Mouse (Mus musculus): ENCODE results near the gene Npepps.
A peak's percentile ranks its signal among the peaks of the same experiment; 100 is the strongest.
"Not testable (repeated sequence)": the region's sequence is repeated elsewhere in the genome, so short reads cannot be mapped to it uniquely, and the experiment has no call there.

Npepps gene

GRCm38 (mm10) chr11:97280216-97280861 is at the start of gene Npepps:
Gene Npepps, minus strand, starts transcription at chr11:97280638.
- DNase-seq = peak; percentile 88

GRCm38 (mm10) chr11:97328148-97328547 is 47.7 kb upstream of the Npepps start:
- peak; percentile 70 for DNase-seq

DNA sequence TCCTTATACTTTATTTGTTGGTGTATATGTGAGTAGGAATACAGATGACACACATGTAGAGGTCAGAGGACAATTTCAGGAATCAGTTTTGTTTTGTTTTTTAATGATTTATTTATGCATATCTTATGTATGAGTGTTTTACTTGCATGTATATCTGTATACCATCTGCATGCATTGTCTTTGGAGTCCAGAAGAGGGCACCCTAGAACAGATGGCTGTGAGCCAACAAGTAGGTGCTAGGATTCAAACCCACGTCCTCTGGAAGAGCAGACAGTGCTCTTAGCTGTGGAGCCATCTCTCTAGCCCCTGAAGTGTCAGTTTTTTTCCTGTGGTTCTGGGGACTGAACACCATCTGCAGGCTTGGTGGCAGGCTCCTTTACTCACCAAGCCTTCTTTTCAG is 44.8 kb upstream of the Npepps start:
- no peak for DNase-seq

DNA sequence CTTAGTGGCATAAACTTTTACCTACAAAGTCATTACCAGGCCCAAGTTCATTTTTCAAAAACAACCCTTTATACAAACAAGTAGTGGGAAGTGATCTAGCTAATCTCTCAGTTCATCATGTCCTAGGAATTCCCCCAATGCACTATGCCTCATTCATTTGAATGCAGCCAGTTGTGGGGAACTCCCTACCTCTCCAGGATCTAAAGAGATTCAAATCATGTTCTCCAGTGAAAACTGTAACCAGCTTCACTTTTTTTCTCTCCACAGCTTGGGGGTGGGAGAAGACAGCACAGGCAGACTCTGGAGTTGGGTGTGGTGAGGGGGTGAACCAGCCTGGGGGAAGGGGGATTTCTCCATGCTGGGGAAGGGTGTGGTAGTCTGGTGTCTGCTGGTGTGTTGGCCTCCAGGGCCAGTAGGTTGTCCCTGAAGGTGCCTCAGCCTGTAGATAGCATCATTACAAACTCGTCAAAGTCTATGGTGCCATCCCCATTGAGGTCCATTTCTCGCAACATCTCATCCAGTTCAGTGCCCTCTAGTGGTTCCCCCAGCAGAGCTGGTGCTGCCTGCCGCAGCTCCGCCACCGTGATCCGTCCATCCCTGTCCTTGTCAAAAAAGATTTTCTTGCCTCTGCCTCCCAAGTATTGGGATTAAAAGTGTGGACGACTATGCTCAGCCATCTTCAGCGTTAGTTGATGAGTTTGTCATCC is 41.6 kb upstream of the Npepps start:
- not testable (repeated sequence) for DNase-seq

GRCm38 (mm10) chr11:97321197-97321596 is 40.8 kb upstream of the Npepps start:
- no peak for DNase-seq

GRCm38 (mm10) chr11:97315504-97316503 is 35.4 kb upstream of the Npepps start, which contains the start of gene Mrpl45:
Gene Mrpl45, plus strand, starts transcription at chr11:97315716.
- peak; percentile 99 for DNase-seq

- no peak for DNase-seq
Measured at GRCm38 (mm10) chr11:97314751-97315503, 34.5 kb upstream of the Npepps start.

- DNase-seq = no peak
Measured at GRCm38 (mm10) chr11:97314110-97314509, 33.7 kb upstream of the Npepps start.

- not testable (repeated sequence) for DNase-seq
Measured at GRCm38 (mm10) chr11:97312871-97313270, 32.4 kb upstream of the Npepps start.

- DNase-seq = no peak
Measured at GRCm38 (mm10) chr11:97310895-97311631, 30.6 kb upstream of the Npepps start.

DNA sequence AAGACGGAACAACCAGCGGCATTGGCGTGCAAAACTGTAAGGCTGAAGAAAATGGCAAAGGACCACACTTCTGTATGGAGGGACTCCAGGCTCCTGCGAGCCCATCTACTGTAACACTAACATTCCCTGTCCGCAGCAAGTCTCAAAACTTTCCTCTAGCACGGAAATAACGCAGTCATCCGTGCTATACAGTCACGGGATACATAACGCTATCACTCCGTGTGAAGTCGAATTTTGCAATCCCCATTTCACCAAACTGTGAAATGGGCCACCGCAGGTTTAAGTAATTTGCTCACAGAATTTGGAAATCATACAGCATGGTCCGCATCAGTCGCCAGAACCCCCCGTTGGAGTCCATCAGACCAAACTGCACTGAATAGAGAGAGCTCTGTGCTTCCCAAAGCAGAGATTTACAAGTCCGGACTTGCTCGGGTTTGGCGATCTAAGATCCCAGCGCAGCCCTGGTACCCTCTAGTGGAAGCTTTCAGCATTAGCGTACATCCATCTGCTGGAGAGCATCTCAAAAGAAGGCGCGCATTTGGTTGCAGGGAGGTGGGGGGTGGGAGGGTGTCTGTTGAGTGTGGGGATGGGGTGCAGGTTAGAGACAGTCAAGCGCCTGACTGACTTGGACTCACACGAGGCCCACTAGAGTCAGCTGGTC is 29.6 kb upstream of the Npepps start:
- peak; percentile 59 for DNase-seq

DNA sequence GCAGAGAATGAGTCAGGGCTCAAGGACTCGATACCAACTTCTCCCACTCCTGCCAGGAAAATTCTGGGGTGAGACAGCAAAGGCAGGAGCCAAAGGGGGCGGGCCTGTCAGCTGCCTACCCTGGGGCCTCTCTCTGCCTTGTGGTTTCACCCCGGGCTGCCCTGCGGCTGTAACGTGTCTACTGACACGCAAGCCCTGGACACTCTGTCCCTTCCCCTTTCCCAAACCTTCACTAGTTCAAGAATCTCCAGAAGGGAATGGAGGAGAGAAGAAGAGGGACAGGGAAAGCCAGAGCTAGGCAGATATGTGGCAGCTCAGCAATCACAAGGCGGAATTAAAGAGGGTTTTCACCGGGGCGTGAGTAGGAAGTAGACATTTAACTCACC is 29.0 kb upstream of the Npepps start:
- peak; percentile 51 for DNase-seq

DNA sequence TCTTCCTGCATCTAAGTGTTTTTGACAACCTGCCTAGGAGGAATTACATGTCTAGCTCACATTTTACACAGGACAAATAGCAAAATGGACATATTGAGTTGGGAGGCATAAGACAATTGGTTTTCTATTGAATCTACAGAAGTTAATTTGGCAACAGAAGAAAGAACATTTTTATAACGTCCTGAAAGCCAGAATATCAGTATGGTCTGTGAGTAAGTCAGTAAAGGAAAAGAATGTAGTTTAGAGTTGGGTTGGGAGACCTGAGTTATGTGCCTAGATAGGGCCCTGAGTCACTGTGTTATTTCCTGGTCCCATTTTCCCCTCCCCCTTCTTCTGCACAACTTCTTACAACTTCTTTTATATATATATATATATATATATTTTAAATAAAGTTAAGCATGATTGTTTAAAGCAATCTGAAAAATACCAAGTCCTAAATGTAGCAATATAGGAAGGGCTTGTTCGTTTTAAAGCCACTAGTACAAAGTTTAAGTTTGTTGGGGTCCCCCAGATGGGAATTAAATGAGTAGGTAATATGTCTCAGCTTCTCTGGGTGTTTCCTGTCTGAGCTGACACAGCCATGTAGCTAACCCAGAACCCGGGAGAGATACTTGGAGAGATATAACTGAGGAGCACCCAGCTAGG is 28.5 kb upstream of the Npepps start:
- no peak for DNase-seq

GRCm38 (mm10) chr11:97307294-97308069 is 27.0 kb upstream of the Npepps start:
- DNase-seq = no peak

DNA sequence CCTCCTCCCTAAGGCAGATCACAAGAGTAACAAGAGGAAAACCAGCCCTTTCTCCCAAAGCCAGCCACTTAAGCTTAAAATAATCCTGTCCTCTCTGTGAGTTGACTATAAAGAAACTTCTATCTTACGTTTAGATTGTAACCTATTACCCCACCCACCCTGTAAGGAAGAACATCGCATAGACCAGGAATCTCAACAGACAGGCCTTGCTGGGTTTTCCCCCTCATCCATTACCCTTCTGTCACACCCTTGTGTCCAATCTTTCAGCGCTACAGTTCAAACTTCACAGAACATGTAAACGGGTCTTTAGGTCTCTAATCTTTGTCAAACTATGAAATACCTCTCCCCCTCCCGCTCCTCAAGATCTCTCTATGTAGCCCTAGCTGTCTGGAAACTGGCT is 24.2 kb upstream of the Npepps start:
- DNase-seq = no peak

DNA sequence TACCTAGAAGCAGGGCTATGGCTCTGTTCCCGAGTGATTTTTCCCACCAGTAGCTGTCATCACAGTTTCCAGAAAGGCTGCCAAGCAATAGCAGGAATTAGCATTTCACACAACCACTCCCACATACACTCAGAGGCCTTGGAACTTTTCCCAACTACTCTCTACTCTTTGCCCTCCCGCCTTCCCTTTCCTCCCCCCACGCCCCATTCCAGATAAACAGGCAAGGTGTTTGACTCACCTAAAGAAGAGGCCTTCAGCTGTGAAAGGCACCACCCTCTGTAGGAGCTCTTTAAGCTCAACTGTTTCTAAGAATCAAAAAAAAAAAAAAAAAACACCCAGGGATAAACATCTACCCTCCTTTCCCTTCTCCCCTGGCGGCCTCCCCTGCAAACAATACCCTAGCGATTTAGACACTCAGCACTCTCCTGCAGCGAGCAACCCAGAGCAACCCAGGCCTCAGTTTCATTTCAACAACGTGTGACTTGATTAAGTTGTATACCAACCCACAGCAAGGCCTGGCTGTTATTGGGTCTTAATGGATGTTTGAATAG is 21.9 kb upstream of the Npepps start:
- DNase-seq = no peak

DNA sequence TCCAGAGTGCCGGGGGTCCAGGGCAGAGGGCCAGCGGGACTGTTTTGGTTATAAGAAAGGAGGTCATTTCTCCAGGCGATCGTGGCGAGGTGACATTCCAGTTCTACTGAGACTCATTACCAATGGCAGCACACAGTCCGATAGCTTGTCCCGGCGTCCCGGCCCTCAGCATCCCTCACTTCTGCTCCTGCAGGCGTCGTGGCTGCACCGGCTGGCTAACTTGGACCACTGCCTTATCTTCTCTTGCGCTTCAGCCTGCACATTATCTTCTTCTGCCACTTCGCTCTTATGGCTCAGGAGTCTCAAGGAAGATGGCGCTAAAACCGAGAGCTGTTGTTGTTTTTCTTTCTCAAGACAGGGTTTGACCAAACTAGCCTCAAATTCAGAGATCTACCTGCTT is 21.0 kb upstream of the Npepps start:
- DNase-seq = no peak

DNA sequence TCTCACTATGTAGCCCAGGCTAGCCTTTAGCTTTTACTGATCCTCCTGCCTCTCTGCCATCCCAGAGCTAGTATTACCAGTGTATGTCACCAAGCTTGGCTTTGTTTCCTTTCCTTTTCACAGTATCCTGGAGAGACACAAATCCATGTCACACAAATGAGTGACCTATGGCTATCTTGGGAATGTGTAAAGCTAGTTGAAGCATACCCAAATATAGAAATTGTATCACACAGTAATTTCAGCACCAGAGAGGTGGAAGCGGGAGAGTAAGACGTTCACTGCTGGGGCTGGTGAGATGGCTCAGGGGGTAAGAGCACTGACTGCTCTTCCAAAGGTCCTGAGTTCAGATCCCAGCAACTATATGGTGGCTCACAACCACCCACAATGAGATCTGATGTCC is 19.5 kb upstream of the Npepps start:
- DNase-seq = no peak

DNA sequence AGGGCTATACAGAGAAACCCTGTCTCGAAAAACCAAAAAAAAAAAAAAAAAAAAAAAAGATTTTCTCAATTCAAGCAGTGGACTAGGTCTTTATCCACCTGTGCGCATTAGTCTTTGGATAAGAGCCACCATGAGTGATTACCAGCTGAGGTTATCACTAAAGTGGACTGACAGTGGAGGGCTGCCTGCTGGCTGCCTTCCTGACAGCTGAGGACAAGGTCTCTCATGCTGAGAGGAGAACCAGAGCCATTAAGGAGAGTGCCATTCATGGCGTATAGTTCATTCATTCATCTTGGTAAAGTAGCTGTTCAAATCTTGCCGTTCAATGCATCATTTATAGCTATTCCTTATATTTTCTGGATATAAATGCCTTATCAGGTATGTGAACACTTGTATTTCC is 16.1 kb upstream of the Npepps start:
- no peak for DNase-seq

DNA sequence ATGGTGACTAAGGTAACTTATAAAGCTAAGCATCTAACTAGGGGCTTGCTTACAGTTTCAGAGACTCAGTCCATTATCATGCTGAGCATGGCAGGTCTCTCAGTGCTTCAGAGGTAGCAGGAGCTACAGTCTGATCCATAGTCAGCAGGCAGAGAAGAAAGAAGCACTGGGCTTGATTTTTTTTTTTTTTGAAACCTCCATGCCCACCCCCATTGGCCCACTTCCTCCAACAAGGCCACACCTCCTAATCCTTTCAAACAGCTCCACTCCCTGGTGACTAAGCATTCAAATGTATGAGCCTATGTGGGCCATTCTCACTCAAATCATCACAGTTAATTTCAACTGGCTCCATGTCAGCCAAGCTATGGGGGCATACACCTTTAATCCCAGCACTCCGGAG is 12.3 kb upstream of the Npepps start:
- no peak for DNase-seq

Data from liver (tissue).